Mouse (Mus musculus) embryo, embryonic 9.5 days (tissue): ENCODE results near the gene Wdr78.
A peak's percentile ranks its signal among the peaks of the same experiment; 100 is the strongest.

Experiments
- DNase-seq: peaks from one replicate; pipeline ENCODE4 v3.0.0-alpha.2; 2017; ENCODE audit errors: extremely low spot score

Wdr78 gene

GRCm38 (mm10) chr4:103114184-103115111 lies at the start of gene Wdr78, which contains the start of gene Mier1:
Gene Wdr78 (minus strand): TSS chr4:103114555.
Gene Mier1 (plus strand): TSS chr4:103114390.
- DNase-seq: peak; percentile 97

GRCm38 (mm10) chr4:103158781-103159180 lies 44.4 kb upstream of the Wdr78 start:
- no peak for DNase-seq

DNA sequence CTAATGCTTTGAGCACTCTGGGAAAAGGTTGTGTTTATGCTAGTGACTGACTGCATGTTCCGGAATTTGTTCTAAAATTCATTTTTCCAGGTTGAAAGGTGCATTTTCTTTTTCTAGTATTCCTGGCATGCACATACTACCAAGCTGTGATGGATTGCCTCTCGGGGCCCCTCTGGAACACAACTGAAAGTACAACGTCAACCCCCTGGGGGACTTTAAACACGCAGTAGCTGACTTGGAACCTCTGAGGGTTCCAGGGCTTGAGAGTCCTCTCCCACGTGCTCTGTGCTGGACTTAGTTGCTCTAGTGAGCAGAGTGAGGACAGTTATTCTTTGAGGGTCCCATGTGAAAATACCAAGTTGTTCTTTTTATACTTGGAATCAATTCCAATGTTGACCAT lies 37.6 kb upstream of the Wdr78 start:
- no peak for DNase-seq

DNA sequence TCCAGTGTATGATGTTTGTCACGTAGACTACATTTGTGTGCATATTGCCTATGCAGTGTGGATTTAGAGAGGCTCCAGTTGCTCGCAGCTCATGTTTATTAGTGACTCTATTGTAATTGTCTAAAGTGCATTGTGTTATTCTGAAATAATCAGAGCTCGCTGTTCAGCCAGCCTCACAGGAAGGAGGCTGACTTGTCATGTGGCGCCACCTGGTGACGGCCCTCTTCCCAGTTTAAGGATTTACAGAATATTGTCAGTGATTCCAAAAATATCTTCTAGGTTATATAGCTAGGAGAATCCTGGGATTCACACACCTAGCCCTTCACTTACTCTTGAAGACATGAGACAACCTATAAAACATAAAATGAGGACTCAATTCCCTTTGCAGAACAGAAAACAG lies 32.0 kb upstream of the Wdr78 start:
- peak; percentile 61 for DNase-seq

DNA sequence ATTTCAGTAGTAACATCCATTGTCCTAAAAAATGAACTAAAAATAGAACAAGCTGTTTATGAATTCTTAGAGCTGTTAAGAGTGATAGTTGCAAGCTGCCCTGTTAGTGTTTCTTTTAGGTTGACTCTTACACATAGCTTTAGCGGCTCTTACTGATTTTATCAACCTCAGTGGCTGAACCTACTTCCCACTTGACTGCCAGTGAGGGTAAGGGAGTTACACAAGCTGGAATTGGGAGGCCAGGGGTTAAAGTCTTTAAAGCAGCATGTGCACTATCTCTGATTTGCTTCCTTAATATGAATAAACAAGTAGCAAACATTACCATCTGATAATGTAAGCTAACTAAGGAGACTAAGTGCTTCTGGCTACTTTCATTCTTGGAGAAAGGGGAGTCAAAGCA lies 22.6 kb upstream of the Wdr78 start:
- DNase-seq: no peak

- DNase-seq: no peak
Measured at GRCm38 (mm10) chr4:103126533-103126932, 12.2 kb upstream of the Wdr78 start.

DNA sequence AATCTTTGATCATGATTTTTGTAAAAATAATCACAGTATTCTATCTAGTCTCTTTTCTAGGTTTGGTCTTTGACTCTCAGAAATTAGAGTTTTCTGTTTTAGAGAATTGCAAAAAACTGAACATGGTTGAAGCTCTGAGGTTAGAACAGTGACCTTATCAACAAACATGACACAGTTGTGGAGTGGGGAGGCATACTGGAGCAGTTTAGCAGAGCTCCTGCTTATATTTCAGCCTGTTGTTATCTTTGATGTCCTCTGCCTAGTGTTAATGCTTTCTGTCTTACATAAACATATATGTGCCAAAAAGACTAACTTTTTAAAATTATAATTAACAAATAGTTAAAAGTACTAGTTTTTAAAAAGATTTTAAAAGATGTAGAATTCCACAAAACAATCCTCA lies 9.3 kb upstream of the Wdr78 start:
- DNase-seq: no peak

GRCm38 (mm10) chr4:103123086-103123485 lies 8.7 kb upstream of the Wdr78 start:
- DNase-seq: no peak

DNA sequence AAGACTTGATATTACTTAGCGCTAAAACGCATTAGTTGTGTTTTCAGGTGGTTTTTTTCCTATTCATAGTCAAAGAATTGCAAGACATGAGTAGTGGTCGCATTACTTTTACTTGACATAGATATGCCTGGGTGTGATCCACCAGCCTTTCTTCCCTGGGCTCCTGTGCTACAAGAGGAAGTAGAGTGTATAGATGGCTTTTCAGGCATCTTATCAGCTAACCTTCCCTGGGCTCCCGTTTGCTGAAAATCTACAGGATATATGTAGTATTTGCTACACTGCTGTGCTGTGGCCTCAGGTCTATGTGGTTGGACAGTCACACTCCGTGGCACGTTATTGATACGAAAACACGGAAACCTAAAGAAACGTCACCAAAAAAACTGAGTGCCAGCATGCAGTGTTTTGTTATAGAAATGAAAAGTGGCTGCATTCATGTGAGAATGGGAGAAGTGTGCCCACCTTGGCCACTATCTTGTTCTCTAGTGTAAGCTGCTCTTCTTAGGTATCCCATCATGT lies 6.6 kb upstream of the Wdr78 start:
- DNase-seq: no peak

GRCm38 (mm10) chr4:103120395-103120794 lies 6.0 kb upstream of the Wdr78 start:
- no peak for DNase-seq

DNA sequence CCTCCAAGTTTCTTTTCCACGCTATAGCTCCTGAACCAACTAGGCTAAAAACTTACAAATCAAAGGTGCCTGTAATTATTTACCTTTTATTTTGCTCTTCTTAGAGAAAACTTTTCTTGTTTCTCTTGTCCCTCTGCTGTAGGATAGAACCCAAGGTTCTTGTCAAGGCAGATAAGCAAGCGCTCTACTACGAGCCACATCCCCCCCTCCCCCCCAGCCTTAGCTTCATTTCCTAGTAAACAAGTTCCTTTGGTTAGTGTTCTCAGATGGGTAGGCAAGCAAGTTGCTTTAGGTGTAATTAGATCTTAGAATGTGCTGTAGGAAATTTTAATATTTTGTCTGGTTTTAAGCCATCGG lies 5.7 kb upstream of the Wdr78 start:
- no peak for DNase-seq

DNA sequence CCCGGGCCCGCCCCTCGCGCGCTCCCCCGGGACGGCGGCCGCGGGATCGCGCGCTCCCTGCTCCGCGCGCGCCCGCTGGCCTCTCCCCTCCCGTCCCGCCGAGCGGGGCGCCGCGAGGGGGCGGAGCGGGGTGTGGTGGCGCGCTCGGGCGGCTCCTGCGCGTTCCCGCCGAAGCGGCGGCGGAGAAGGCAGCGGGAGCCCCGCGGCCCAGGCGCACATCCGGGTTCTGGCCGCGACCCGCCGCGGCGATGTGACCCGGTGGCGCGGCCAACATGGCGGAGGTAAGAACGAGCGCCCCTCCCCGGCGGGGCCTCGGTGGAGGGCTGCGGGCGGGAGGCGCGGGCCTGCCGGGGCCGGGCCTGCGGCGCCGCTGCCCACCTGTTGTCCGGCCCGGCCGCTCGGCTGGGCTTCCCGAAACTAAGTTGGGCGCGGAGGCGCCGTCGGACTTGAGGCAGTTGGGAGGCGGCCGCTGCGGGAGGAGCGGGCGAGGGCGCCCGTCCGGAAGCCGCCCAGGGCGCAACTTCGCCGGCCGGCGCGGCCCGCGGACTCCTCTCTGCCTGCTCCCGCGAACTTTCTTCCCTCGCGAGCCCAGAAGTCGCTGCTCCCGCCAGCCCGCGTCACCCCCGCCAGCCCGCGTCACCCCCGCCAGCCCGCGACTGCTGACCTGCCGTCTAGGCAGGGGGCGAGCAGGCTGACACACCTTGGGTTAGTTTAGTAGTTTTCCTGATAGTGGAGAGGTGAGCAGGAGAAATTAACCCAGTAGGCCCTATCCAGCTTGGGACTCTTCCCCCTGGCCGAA lies 5.1 kb upstream of the Wdr78 start:
- DNase-seq: peak; percentile 86

- no peak for DNase-seq
Measured at GRCm38 (mm10) chr4:103118888-103119228, 4.5 kb upstream of the Wdr78 start.

- no peak for DNase-seq
Measured at GRCm38 (mm10) chr4:103113402-103113801, 953 bp downstream of the Wdr78 start.

DNA sequence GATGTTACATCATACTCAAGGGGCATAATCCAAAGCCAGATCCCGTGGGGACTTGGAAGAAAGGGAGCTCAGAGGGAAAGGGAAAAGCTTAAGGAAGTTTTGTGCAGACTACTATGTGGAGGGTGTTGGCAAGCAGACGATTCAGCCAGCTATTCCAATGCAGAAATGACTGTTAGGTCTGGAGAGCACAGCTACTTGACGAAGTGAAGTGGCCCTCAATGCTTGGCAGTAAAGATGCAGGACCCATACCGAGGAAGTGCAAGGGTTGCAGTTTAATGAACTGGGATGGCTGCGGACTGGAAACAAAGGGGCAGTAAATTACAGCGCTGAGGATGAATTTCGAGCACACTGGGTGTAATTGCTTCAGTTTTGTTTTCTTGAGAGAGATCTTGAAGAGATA lies 1.7 kb downstream of the Wdr78 start:
- no peak for DNase-seq

GRCm38 (mm10) chr4:103098532-103098931 lies 15.8 kb downstream of the Wdr78 start:
- no peak for DNase-seq

- no peak for DNase-seq
Measured at GRCm38 (mm10) chr4:103095921-103096320, 18.4 kb downstream of the Wdr78 start.

GRCm38 (mm10) chr4:103085237-103085636 lies 29.1 kb downstream of the Wdr78 start:
- no peak for DNase-seq

DNA sequence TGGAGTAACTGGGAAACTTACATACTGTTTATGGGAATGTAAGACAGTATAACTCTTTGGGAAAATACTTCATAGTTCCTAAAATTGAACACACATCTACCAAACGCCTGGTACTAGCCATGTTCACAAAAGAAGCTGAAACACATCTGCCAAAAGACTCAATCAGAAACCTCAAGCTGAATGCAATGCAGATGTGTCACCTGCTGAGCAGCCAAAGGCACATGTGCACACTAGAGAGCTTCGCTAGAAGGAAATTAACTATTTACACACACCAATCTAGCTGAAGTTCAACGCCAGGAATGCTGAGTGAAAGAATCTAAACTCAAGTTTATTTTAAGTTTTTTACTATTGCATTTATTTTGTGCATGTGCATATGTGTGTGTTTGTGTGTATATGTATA lies 43.7 kb downstream of the Wdr78 start:
- no peak for DNase-seq

GRCm38 (mm10) chr4:103067906-103068655 lies 46.3 kb downstream of the Wdr78 start:
- DNase-seq: no peak

DNA sequence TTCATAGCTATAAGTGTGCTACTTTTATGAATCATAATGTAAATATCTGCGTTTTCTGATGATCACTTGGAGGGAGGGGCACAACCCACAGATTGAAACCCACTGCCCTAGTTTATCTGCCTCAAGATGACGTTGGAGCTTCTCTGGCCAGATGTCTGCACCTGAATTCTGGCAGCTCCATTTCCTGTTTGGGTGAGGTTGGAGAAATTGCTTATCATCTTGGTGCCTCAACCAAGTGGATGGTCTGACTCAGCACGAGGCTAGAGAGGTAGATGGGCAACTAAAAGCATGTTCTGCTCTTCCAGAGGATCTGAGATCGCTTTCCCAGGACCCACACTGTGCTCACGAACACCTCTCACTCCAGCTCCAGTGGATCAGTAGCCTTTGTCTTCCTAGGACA lies 49.4 kb downstream of the Wdr78 start:
- no peak for DNase-seq

- DNase-seq: no peak
Measured at GRCm38 (mm10) chr4:103064421-103064820, 49.9 kb downstream of the Wdr78 start.
